Mouse (Mus musculus) adipocyte (in vitro differentiated cells): ENCODE measurements at regions not wholly inside any gene's neighbourhood (a gene's known extent, or its start where the extent isn't known, plus 50 kb on each side); places are given as distances from the start of the nearest gene placed in this dataset.

Experiments
- DNase-seq: peaks from one replicate; pipeline ENCODE4 v3.0.0-alpha.2; 2016; ENCODE audit warnings: low spot score

DNA sequence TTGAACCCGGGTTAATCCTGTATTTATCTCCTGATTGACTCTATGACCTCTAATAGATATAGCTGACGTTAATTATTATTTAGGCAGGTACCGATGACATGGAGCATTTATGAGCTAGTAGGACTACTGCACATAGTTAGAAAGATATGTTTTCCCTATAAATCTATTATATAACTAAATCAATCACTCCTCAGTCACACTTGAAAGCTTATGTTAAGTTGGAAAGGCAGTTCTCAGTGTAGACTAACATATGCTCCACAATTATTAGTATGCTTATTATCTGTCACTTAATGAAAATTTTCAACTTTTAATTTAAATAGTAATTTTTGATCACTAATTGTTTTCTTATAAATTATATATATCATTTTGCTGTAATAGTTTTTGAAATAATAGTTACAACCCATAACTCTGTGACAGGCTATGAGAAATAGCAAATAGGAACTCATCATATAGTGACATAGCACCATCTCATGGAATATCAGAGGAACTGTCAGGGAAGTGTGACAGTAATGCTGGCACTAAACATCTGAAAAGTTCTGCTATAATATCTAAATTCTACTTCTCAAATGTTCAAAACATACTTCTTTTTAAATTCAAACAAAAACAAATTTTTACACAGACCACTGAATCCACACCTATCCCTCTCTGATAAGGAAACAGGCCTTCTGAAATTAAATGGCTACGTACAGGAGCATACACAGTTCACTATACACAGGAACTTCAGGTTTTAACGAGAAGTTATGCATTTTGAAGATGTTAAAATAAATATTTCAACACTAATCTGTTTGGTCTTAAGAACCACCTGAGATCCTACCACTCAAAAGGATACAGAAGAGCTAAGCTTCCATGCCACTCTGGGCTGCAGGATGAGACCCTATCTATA is 75.3 kb upstream of the Map2 start:
- no peak for DNase-seq

- DNase-seq: no peak
Measured at GRCm38 (mm10) chr1:66101419-66101818, 73.7 kb upstream of the Map2 start.

DNA sequence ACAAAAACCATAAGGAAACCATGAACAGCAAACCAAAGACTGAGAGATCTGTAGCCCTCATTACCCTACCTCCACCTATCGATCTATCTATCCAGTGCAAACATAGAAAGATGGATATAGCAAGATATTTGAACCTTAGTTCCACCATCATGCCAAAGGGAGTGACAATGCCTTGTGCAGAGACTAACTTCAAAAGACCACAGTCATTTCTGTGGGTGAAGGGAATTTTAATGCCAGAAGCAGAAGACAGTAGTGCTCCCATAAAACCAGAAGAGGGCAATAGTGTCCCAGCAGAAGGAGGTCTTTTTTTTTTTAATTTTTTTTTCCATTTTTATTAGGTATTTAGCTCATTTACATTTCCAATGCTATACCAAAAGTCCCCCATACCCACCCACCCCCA is 70.6 kb upstream of the Map2 start:
- peak; percentile 44 for DNase-seq

- peak; percentile 11 for DNase-seq
Measured at GRCm38 (mm10) chr1:66105206-66105605, 69.9 kb upstream of the Map2 start.

DNA sequence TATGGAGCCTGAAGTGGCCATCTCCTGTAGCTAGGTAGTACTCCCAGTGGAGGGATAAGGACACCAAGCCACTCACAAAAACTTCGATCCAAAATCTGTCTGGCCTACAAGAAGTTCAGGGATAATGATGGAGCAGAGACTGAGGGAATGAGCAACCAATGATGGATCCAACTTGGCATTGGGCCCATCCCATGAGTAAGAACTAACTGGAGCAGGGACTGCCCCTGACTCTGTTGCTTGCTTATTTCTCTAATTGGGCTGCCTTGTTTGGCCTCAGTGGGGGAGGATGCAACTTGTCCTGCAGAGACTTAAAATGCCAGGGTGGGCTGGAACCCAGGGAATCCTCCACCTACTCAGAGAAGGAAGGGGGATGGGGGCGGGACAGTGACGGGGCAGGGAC is 67.0 kb upstream of the Map2 start:
- peak; percentile 14 for DNase-seq

DNA sequence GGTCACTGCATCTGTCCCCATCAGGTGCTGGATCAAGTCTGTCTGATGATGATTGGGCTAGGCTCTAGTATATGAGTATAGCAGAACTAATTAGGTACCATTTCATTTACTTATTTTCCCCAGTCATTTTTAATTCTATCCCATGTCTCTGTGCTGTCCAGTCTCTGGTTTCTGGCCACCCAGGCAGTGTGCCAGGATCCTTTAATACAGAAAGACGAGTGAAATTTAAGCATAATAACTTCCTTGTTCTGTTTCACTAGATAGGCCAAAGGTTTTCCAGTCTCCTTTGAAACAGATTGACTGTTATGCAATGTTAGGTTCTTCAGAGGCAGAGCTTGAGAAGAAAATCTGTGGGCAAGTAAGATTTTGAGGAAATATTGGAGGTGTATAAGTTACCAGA is 61.2 kb upstream of the Map2 start:
- DNase-seq: peak; percentile 53

- peak; percentile 69 for DNase-seq
Measured at GRCm38 (mm10) chr1:66115330-66115729, 59.7 kb upstream of the Map2 start.
